Mouse (Mus musculus): ENCODE results near the gene Rnf123. TPM values are rescaled to one million over a fixed set of nuclear protein-coding genes. Genes with fewer than 3 reads are reported as not detected.

Gene Rnf123
- polyA plus RNA-seq, 1 experiment, result 20.9 TPM

DNA sequence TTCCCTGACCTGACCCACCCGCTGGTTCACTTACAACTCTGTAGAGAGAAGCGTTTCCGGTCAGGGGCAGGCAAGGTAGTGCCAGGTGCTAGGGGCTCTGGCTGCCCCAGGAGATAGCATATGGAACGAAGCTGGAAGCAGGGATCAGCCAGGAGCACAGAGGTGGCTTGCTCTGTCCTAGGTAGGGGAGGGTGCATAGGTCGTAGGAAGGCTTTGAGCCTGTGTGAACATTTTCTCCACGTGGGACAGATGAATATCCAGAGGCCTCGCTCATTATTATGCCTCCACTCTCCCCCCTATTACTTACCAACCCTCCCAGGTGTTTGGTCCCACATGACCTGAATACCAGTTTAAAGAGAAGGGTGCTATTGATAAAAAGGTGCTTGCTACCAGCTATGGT is 30.7 kb downstream of the Rnf123 start:
- Histone ChIP-seq H3K4me1 (ENCODE audit: control insufficient read depth, insufficient read depth, low read length) (no peaks in the 10 kb centered on the region), H3K9me3 (replicated peaks; ENCODE audit: control insufficient read depth, insufficient read depth, low read length, poor library complexity, severe bottlenecking) (no peaks in the 10 kb centered on the region), H3K27me3 (ENCODE audit: control insufficient read depth, insufficient read depth, low read length, poor library complexity, severe bottlenecking) (no peaks in the 10 kb centered on the region), H3K4me3 (ENCODE audit: low read depth, low read length) (no peak overlapping the region), H3K27ac (ENCODE audit: insufficient read depth, low read length) (no peak overlapping the region), H3K36me3 (ENCODE audit: control insufficient read depth, insufficient read depth, low read length, poor library complexity, severe bottlenecking) (0 out of 2 replicates have a peak, but pooled peaks cover 3% of the 10 kb centered on the region), H3K9ac (ENCODE audit: low read depth, poor library complexity, severe bottlenecking) (no peak overlapping the region)
- TF ChIP-seq POLR2A (IDR thresholded peaks at IDR 0.05; ENCODE audit: insufficient read depth, low read length) (no peak), CTCF (IDR thresholded peaks at IDR 0.05; ENCODE audit: low read depth, low read length) (no peak), EP300 (IDR thresholded peaks at IDR 0.05; ENCODE audit: insufficient read depth, low read depth, low read length) (no peak)

DNA sequence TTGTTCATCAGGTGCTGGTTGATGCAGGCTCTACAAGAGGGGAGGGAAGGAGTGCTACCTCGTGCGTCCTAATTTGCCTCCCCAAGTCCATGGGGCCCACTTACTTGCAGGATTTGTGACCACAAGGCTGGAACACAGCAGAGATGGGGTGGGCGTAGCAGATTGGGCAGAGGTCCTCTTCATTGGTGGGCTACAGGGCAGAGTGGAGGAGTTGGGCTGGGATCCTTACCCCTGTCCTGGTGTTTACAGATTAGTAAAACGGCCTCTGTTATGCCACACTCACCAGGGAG is 31.3 kb downstream of the Rnf123 start:
- no peak overlapping the region for H3K27ac ChIP-seq (ENCODE audit: insufficient read depth, low read length)
- H3K9ac ChIP-seq (ENCODE audit: low read depth, poor library complexity, severe bottlenecking), result no peak overlapping the region
- no peaks in the 10 kb centered on the region for H3K4me1 ChIP-seq (ENCODE audit: control insufficient read depth, insufficient read depth, low read length)
- TF ChIP-seq EP300 (IDR thresholded peaks at IDR 0.05; ENCODE audit: insufficient read depth, low read depth, low read length) (no peak), POLR2A (IDR thresholded peaks at IDR 0.05; ENCODE audit: insufficient read depth, low read length) (no peak), CTCF (IDR thresholded peaks at IDR 0.05; ENCODE audit: low read depth, low read length) (no peak)
- H3K9me3 ChIP-seq (replicated peaks; ENCODE audit: control insufficient read depth, insufficient read depth, low read length, poor library complexity, severe bottlenecking), result no peaks in the 10 kb centered on the region
- H3K4me3 ChIP-seq (ENCODE audit: low read depth, low read length), result no peak overlapping the region
- 0 out of 2 replicates have a peak, but pooled peaks cover 3% of the 10 kb centered on the region for H3K36me3 ChIP-seq (ENCODE audit: control insufficient read depth, insufficient read depth, low read length, poor library complexity, severe bottlenecking)
- no peaks in the 10 kb centered on the region for H3K27me3 ChIP-seq (ENCODE audit: control insufficient read depth, insufficient read depth, low read length, poor library complexity, severe bottlenecking)

DNA sequence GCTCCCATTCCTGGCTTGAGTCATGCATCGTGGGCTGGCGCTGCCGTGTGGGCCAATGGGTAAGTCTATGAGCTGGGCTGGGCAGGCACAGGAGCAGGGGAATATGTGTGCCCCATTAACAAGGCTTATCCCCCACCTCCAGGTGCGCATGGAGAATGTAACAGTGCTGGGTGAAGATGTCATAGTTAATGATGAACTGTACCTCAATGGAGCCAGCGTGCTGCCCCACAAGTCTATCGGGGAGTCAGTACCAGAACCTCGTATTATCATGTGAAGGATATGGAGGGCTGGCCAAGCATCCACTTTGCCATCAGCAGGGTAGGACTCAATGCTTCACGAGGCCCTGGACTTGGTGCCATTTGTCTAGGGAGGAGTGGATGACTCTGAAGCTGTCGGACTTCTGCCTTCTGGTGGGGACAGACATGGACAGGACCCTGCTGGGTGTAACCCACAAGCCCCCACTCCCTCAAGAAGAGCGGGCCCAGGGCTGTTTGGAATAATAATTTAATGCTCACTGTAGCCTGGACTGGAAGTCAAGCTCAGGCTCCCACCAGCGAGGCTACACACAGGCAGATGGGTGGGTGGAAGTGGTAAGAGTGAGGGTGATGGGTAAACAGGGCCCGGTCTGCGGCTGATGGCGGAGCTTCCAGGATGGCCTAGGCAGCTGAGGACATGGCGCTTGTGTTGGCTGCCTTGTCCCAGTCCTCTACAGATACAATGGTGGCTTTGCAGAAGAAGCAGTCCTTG is 31.8 kb downstream of the Rnf123 start:
- no peak for TF ChIP-seq CTCF (IDR thresholded peaks at IDR 0.05; ENCODE audit: low read depth, low read length)
- TF ChIP-seq POLR2A (IDR thresholded peaks at IDR 0.05; ENCODE audit: insufficient read depth, low read length), result no peak
- no peak for TF ChIP-seq EP300 (IDR thresholded peaks at IDR 0.05; ENCODE audit: insufficient read depth, low read depth, low read length)
- 0 out of 2 replicates have a peak, but pooled peaks cover 3% of the 10 kb centered on the region for H3K36me3 ChIP-seq (ENCODE audit: control insufficient read depth, insufficient read depth, low read length, poor library complexity, severe bottlenecking)
- H3K4me3 ChIP-seq (ENCODE audit: low read depth, low read length), result no peak overlapping the region
- no peaks in the 10 kb centered on the region for H3K4me1 ChIP-seq (ENCODE audit: control insufficient read depth, insufficient read depth, low read length)
- H3K27ac ChIP-seq (ENCODE audit: insufficient read depth, low read length), result no peak overlapping the region
- no peaks in the 10 kb centered on the region for H3K27me3 ChIP-seq (ENCODE audit: control insufficient read depth, insufficient read depth, low read length, poor library complexity, severe bottlenecking)
- H3K9me3 ChIP-seq (replicated peaks; ENCODE audit: control insufficient read depth, insufficient read depth, low read length, poor library complexity, severe bottlenecking), result no peaks in the 10 kb centered on the region
- no peak overlapping the region for H3K9ac ChIP-seq (ENCODE audit: low read depth, poor library complexity, severe bottlenecking)

DNA sequence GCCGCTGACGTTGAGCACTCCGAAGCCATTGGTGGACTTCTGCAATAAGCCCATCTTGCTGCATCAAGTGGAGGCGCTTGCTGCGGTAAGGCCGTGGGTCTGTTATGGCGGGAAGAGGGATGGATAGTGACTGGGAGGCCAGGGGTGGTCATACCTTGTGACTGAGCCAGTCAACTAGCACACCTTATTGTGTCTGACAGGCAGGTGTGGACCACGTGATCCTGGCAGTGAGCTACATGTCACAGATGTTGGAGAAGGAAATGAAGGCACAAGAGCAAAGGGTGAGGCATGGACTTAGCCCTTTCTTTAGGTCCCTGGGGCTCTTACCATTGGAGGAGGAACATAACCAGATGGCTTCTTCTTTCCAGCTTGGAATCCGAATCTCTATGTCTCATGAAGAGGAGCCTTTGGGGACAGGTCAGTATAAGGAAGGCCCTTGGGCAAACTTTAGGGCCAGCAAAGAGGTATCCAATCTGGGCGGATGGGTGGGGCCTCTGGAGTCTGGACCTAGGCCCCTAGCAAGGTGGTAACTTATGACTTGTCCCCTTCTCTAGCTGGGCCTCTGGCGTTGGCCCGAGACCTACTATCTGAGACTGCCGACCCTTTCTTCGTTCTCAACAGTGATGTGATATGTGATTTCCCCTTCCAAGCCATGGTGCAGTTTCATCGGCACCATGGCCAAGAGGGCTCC is 33.4 kb downstream of the Rnf123 start:
- peaks cover 5% of the 10 kb centered on the region; the same call in 1 of the 2 replicates for H3K36me3 ChIP-seq (ENCODE audit: control insufficient read depth, insufficient read depth, low read length, poor library complexity, severe bottlenecking)
- peak overlapping the region; percentile 94 for H3K4me3 ChIP-seq (ENCODE audit: low read depth, low read length)
- no peak for TF ChIP-seq POLR2A (IDR thresholded peaks at IDR 0.05; ENCODE audit: insufficient read depth, low read length)
- TF ChIP-seq CTCF (IDR thresholded peaks at IDR 0.05; ENCODE audit: low read depth, low read length), result no peak
- no peak for TF ChIP-seq EP300 (IDR thresholded peaks at IDR 0.05; ENCODE audit: insufficient read depth, low read depth, low read length)
- no peak overlapping the region for H3K27ac ChIP-seq (ENCODE audit: insufficient read depth, low read length)
- H3K27me3 ChIP-seq (ENCODE audit: control insufficient read depth, insufficient read depth, low read length, poor library complexity, severe bottlenecking), result no peaks in the 10 kb centered on the region
- no peaks in the 10 kb centered on the region for H3K4me1 ChIP-seq (ENCODE audit: control insufficient read depth, insufficient read depth, low read length)
- H3K9ac ChIP-seq (ENCODE audit: low read depth, poor library complexity, severe bottlenecking), result peak overlapping the region; percentile 47
- no peaks in the 10 kb centered on the region for H3K9me3 ChIP-seq (replicated peaks; ENCODE audit: control insufficient read depth, insufficient read depth, low read length, poor library complexity, severe bottlenecking)

DNA sequence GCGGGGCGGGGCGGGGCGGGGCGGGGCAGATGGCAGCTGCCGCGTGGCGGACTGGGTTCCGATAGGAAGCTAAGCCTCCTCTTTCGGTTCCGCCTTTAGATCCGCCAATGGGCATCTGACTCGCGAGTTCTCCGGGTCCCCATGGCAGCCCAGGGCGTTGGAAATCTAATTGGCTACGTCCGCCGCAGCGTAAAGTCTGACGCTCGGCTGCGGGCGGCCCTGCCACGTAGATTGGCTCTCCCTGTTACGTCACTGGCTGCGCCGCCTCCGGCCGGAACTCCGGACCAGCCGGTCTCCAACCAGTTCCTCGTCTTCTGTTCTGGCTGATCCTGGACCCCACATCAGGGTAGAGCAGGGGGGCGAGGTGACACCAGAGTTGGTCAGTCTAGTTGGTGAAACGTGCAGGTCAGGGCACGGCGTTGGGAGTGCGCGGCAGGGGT is 34.1 kb downstream of the Rnf123 start, which contains the start of gene Gmppb:
TSS of gene Gmppb (plus strand) at position 227 of the 440 bp plus-strand sequence.
- peaks cover 5% of the 10 kb centered on the region; the same call in 1 of the 2 replicates for H3K36me3 ChIP-seq (ENCODE audit: control insufficient read depth, insufficient read depth, low read length, poor library complexity, severe bottlenecking)
- H3K4me1 ChIP-seq (ENCODE audit: control insufficient read depth, insufficient read depth, low read length), result no peaks in the 10 kb centered on the region
- H3K9ac ChIP-seq (ENCODE audit: low read depth, poor library complexity, severe bottlenecking), result peak within 1 kb of the TSS; percentile 47
- no peaks in the 10 kb centered on the region for H3K27me3 ChIP-seq (ENCODE audit: control insufficient read depth, insufficient read depth, low read length, poor library complexity, severe bottlenecking)
- H3K9me3 ChIP-seq (replicated peaks; ENCODE audit: control insufficient read depth, insufficient read depth, low read length, poor library complexity, severe bottlenecking), result no peaks in the 10 kb centered on the region
- peak within 1 kb of the TSS; percentile 94 for H3K4me3 ChIP-seq (ENCODE audit: low read depth, low read length)
- TF ChIP-seq CTCF (IDR thresholded peaks at IDR 0.05; ENCODE audit: low read depth, low read length) (no peak), POLR2A (IDR thresholded peaks at IDR 0.05; ENCODE audit: insufficient read depth, low read length) (peak; percentile 26)
- H3K27ac ChIP-seq (ENCODE audit: insufficient read depth, low read length), result no peak within 1 kb of the TSS

DNA sequence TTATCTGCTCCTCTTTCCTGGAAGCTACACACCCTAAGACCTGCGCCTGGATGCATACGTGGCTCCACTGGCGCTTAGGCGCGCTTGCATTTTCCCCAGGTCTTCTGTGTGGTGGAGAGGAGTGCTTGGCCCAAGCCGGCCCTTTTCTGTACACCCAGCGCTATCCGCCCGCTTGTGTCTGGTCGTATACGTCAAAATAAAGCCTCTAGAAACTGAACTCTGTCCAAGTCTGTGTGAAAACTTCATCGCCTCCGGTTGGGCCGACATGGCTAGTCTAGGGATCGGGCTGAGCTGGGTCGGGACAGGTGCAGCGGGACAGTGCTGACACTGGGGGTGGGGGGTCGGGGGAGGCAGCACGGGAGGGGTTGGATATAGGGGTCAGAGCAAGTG is 34.6 kb downstream of the Rnf123 start:
- Histone ChIP-seq H3K36me3 (ENCODE audit: control insufficient read depth, insufficient read depth, low read length, poor library complexity, severe bottlenecking) (peaks cover 5% of the 10 kb centered on the region; the same call in 1 of the 2 replicates), H3K4me3 (ENCODE audit: low read depth, low read length) (peak overlapping the region; percentile 76), H3K27me3 (ENCODE audit: control insufficient read depth, insufficient read depth, low read length, poor library complexity, severe bottlenecking) (no peaks in the 10 kb centered on the region), H3K9me3 (replicated peaks; ENCODE audit: control insufficient read depth, insufficient read depth, low read length, poor library complexity, severe bottlenecking) (no peaks in the 10 kb centered on the region), H3K27ac (ENCODE audit: insufficient read depth, low read length) (no peak overlapping the region), H3K4me1 (ENCODE audit: control insufficient read depth, insufficient read depth, low read length) (no peaks in the 10 kb centered on the region), H3K9ac (ENCODE audit: low read depth, poor library complexity, severe bottlenecking) (peak overlapping the region; percentile 47; the same call in 1 of the 2 replicates)
- TF ChIP-seq POLR2A (IDR thresholded peaks at IDR 0.05; ENCODE audit: insufficient read depth, low read length) (no peak), EP300 (IDR thresholded peaks at IDR 0.05; ENCODE audit: insufficient read depth, low read depth, low read length) (no peak), CTCF (IDR thresholded peaks at IDR 0.05; ENCODE audit: low read depth, low read length) (no peak)
